Mouse (Mus musculus) midbrain, embryonic 15.5 days (tissue): ENCODE measurements around the gene Lpp. TPM values are rescaled to one million over a fixed set of nuclear protein-coding genes. Genes with fewer than 3 reads are reported as not detected.

Experiments
- ATAC-seq: fragments of 200-750 bp; cut with Nextera tagmentation; replicated peaks from 2 replicates; pipeline ENCODE4 v1.8.0; 2017; ENCODE audit warnings: moderate TSS enrichment
- H3K27ac ChIP-seq: fragments of 300-500 bp; sonication (generic); 2 replicates; pipeline ENCODE4 v1.5.1; 2015; ENCODE audit warnings: mild to moderate bottlenecking, inconsistent platforms
- H3K27me3 ChIP-seq: fragments of 300-500 bp; sonication (generic); replicated peaks from 2 replicates; pipeline ENCODE4 v1.6.1; 2015; ENCODE audit warnings: inconsistent platforms
- H3K36me3 ChIP-seq: fragments of 300-500 bp; sonication (generic); replicated peaks from 2 replicates; pipeline ENCODE4 v1.6.1; 2015; ENCODE audit warnings: inconsistent platforms
- H3K4me1 ChIP-seq: fragments of 300-500 bp; sonication (generic); 2 replicates; pipeline ENCODE4 v1.6.1; 2015; ENCODE audit warnings: inconsistent platforms
- H3K4me2 ChIP-seq: fragments of 300-500 bp; sonication (generic); 2 replicates; pipeline ENCODE4 v1.6.1; 2015; ENCODE audit warnings: inconsistent platforms, mild to moderate bottlenecking, moderate library complexity
- H3K4me3 ChIP-seq: fragments of 300-500 bp; sonication (generic); 2 replicates; pipeline ENCODE4 v1.5.1; 2015; ENCODE audit warnings: mild to moderate bottlenecking, inconsistent platforms
- H3K9ac ChIP-seq: fragments of 300-500 bp; sonication (generic); 2 replicates; pipeline ENCODE4 v1.6.1; 2015; ENCODE audit warnings: mild to moderate bottlenecking, inconsistent platforms
- H3K9me3 ChIP-seq: fragments of 300-500 bp; sonication (generic); 2 replicates; pipeline ENCODE4 v1.6.1; 2016; ENCODE audit warnings: inconsistent platforms
- WGBS: fragments of 180-500 bp; shearing (Covaris S2); methylation state at CpG from one replicate; pipeline ENCODE4 v1.1.7; 2015; ENCODE audit warnings: mixed read lengths; 5-methylcytosine and 5-hydroxymethylcytosine counted together
- polyA plus RNA-seq: library from polyadenylated mRNA; unstranded; fragments of >200 nt; fragmentation: Nextera tagmentation; extraction: Ambion mirVana; gene quantifications from 2 replicates; pipeline ENCODE4 v1.2.1, GENCODE M21; 2015

Gene Lpp
- polyA plus RNA-seq, 1 experiment from 2014 or later = 10.4 TPM

- Histone ChIP-seq H3K9ac (no peak overlapping the region), H3K4me1 (0 out of 2 replicates have a peak, but pooled peaks cover under 1% of the 10 kb centered on the region), H3K4me3 (no peak overlapping the region), H3K36me3 (no peaks in the 10 kb centered on the region), H3K9me3 (no peaks in the 10 kb centered on the region), H3K27ac (no peak overlapping the region), H3K4me2 (no peak overlapping the region), H3K27me3 (no peaks in the 10 kb centered on the region)
- no peak for ATAC-seq
- WGBS = 96% methylated on average over 6 of the region's 6 CpGs
Measured at GRCm38 (mm10) chr16:24482648-24483047, 89.3 kb downstream of the Lpp start.

DNA sequence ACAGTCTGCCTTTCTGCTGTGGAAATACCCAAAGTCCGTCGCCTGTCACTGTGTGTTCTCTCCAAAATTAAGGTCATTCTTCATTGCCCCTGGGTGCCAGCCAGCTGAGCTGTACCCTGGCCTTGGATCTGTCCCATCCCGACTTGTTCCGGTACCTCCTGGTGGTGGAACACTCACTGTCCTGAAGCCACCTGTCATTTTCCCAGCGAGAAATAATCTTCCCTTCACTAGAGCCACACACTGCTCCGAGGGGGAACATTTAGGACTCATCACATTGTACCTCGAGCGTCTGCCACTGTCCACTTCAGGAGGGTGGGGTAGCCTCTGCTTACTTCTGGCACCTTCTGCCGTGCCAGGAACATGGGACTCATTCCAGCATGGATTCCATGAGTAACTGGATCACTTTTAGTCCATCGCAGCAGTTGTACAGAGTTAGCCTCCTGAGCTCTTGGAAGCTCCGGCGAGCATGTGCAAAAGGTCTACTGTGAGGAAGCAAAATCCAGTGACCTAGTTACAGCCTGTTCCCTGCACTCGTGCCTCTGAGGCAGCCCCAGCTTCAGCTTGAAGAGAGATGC, 90.3 kb downstream of the Lpp start:
- H3K4me1 ChIP-seq = 0 out of 2 replicates have a peak, but pooled peaks cover 2% of the 10 kb centered on the region
- H3K4me2 ChIP-seq = no peak overlapping the region
- WGBS = 91% methylated on average over 13 of the region's 13 CpGs
- no peak for ATAC-seq
- H3K4me3 ChIP-seq = no peak overlapping the region
- no peak overlapping the region for H3K9ac ChIP-seq
- H3K27ac ChIP-seq = no peak overlapping the region
- no peaks in the 10 kb centered on the region for H3K36me3 ChIP-seq
- no peaks in the 10 kb centered on the region for H3K27me3 ChIP-seq
- no peaks in the 10 kb centered on the region for H3K9me3 ChIP-seq

DNA sequence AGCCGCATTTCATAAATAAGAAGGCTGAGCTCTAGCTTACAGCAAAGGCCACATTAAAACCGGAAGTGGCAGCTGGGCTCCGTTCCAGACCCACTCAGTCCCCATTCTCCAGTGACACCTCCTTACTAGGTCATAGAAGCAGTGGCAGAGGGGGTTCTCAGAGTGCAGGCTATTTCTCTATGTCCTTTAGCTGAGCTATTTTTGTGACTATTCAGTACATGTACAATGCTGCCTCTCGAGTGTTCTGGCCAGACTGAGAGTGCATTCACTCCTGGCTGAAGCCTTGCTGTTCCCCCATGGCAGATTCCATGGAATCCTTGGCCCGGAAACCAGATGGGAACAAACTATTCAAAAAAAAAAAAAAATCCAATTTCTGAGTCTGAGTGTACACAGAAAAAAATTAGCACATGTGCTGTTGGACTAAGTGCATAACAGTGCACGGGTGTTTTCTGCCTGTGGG, 94.5 kb downstream of the Lpp start:
- Histone ChIP-seq H3K4me2 (no peak overlapping the region), H3K9me3 (no peaks in the 10 kb centered on the region)

GRCm38 (mm10) chr16:24489516-24490285, 96.4 kb downstream of the Lpp start:
- no peaks in the 10 kb centered on the region for H3K36me3 ChIP-seq
- WGBS = 87% methylated on average over 8 of the region's 8 CpGs
- no peak for ATAC-seq

More for the DNA sequence above, 94.5 kb downstream of the Lpp start:
- no peak overlapping the region for H3K9ac ChIP-seq
- H3K36me3 ChIP-seq = no peaks in the 10 kb centered on the region
- 50% methylated on average over 6 of the region's 6 CpGs for WGBS
- H3K27ac ChIP-seq = no peak overlapping the region
- ATAC-seq = no peak
- no peak overlapping the region for H3K4me3 ChIP-seq
- H3K27me3 ChIP-seq = no peaks in the 10 kb centered on the region
- peaks cover 13% of the 10 kb centered on the region; the same call in 1 of the 2 replicates for H3K4me1 ChIP-seq

DNA sequence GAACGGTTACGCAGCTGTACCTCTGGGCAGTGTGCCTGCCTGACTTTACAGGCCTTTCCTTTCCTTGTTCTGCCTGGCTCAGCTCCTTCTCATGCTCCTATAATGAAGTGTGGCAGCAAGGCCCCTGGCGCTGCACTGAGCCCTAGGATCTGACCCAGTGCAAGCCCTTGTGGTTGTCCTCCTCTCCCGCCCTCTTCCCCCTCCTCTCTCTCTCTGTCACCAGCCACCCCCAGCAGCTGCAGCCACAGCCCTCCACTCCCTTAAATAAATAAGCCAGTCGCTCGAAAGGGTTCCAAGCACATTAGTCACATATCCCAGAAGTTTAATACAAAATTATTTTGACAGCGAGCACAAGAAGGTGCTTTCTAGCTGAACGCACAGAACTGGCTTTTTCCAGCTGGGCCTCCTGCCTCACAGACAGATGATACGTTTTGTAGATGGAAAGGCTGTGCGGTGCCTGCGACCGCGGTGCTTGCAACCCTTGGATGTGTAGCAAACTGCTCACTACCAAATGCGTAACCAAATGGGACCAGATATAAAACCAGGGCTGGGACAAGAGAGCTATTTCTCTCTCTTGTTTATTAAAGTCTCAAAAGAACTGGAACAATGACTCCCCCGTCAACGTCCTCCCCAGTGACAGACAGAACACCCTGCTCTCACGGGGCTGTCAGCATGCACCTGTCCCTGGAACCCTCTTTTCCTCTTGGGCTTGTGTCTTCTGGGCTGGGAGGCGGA, 97.6 kb downstream of the Lpp start:
- Histone ChIP-seq H3K4me1 (peaks cover 13% of the 10 kb centered on the region; the same call in 1 of the 2 replicates), H3K27ac (peak overlapping the region; percentile 27; the same call in 1 of the 2 replicates), H3K9ac (no peak overlapping the region), H3K4me3 (no peak overlapping the region), H3K27me3 (no peaks in the 10 kb centered on the region), H3K4me2 (no peak overlapping the region), H3K36me3 (no peaks in the 10 kb centered on the region), H3K9me3 (no peaks in the 10 kb centered on the region)
- ATAC-seq = peak; percentile 68
- WGBS = 32% methylated on average over 18 of the region's 18 CpGs

More at GRCm38 (mm10) chr16:24489516-24490285, 96.4 kb downstream of the Lpp start:
- Histone ChIP-seq H3K9me3 (no peaks in the 10 kb centered on the region), H3K27ac (no peak overlapping the region), H3K9ac (no peak overlapping the region), H3K4me2 (no peak overlapping the region), H3K4me3 (no peak overlapping the region), H3K4me1 (peaks cover 13% of the 10 kb centered on the region; the same call in 1 of the 2 replicates), H3K27me3 (no peaks in the 10 kb centered on the region)

DNA sequence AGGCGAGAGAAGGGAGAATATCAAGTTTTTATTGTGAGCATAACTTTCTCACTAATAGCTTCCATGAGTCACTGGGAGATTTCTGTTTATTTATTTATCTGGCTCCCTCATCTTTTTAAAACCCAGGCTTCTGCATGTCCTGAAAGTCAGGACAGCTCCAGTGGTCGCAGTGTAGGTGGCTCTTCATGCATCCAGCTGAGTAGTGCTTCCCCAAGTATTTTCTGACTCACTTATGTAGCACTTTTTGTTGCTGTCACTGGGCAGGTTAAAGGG, 98.1 kb downstream of the Lpp start:
- Histone ChIP-seq H3K27ac (no peak overlapping the region), H3K4me2 (no peak overlapping the region), H3K4me3 (no peak overlapping the region), H3K36me3 (no peaks in the 10 kb centered on the region), H3K4me1 (peaks cover 13% of the 10 kb centered on the region; the same call in 1 of the 2 replicates), H3K27me3 (no peaks in the 10 kb centered on the region), H3K9ac (no peak overlapping the region), H3K9me3 (no peaks in the 10 kb centered on the region)
- WGBS = 71% methylated on average over 2 of the region's 2 CpGs
- ATAC-seq = no peak

DNA sequence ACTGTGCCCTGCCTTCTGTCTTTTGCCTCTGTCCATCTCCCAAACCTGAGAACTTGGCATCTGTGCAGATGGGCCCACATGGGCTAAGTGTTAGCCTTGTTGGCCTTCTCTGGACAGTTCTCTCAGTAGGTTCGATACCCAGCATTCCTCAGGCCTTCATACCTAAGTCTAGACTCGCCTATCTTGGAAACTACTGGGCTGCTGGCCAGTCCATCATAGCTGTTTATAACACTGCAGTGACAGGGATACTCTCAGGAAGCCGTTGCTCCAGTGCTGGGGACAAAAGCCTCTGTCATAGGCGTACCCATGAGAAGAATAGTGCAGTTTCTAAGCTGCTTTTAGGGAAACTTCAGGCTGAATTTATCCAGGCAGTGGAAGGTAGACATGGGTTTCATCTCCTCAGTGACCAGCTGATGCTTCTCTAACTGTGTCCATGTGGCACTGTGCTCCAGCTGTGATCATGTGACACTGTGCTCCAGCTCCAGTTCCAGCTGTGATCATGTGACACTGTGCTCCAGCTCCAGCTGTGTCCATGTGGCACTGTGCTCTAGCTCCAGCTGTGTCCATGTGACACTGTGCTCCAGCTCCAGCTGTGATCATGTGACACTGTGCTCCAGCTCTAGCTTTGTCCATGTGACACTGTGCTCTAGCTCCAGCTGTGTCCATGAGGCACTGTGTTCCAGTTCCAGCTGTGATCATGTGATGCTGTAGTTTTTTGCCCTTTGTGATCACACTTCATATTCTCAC, 99.1 kb downstream of the Lpp start:
- Histone ChIP-seq H3K27me3 (no peaks in the 10 kb centered on the region), H3K36me3 (no peaks in the 10 kb centered on the region), H3K9ac (no peak overlapping the region), H3K4me1 (peaks cover 13% of the 10 kb centered on the region; the same call in 1 of the 2 replicates), H3K9me3 (no peaks in the 10 kb centered on the region), H3K27ac (no peak overlapping the region), H3K4me2 (no peak overlapping the region), H3K4me3 (no peak overlapping the region)
- WGBS = 73% methylated on average over 4 of the region's 4 CpGs
- no peak for ATAC-seq

GRCm38 (mm10) chr16:24494531-24494930, 101.2 kb downstream of the Lpp start:
- Histone ChIP-seq H3K27ac (no peak overlapping the region), H3K9ac (no peak overlapping the region), H3K36me3 (no peaks in the 10 kb centered on the region), H3K4me2 (no peak overlapping the region), H3K4me1 (peaks cover 11% of the 10 kb centered on the region; the same call in 1 of the 2 replicates), H3K27me3 (no peaks in the 10 kb centered on the region), H3K4me3 (no peak overlapping the region), H3K9me3 (no peaks in the 10 kb centered on the region)
- ATAC-seq = no peak
- WGBS = 66% methylated on average over 6 of the region's 6 CpGs

- Histone ChIP-seq H3K4me1 (peaks cover 8% of the 10 kb centered on the region; the same call in 1 of the 2 replicates), H3K27me3 (no peaks in the 10 kb centered on the region), H3K4me2 (no peak overlapping the region), H3K9ac (no peak overlapping the region), H3K36me3 (no peaks in the 10 kb centered on the region), H3K27ac (no peak overlapping the region), H3K4me3 (no peak overlapping the region), H3K9me3 (no peaks in the 10 kb centered on the region)
- 87% methylated on average over 4 of the region's 4 CpGs for WGBS
- ATAC-seq = no peak
Measured at GRCm38 (mm10) chr16:24495461-24495860, 102.2 kb downstream of the Lpp start.

DNA sequence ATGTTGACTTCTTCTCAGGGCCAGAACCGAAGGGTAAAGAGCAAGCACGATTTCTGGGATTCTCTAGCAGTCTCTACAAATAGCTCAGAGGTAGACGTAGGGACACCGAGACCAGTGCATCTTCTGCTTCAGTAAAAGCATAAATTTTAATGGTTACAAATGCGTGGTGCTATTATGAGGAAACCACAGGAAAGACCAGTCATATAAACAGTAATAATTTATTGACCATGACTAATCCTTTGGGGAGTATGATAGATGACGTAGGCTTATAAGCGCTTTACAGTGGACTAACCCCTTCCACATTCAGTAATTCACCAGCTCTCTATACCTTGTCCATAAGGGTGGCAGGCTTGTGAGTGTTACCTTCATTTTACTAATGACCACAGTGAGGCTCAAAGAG, 103.3 kb downstream of the Lpp start:
- Histone ChIP-seq H3K9ac (no peak overlapping the region), H3K4me1 (no peaks in the 10 kb centered on the region), H3K9me3 (no peaks in the 10 kb centered on the region), H3K27me3 (no peaks in the 10 kb centered on the region), H3K27ac (no peak overlapping the region), H3K36me3 (no peaks in the 10 kb centered on the region), H3K4me3 (no peak overlapping the region), H3K4me2 (no peak overlapping the region)
- ATAC-seq = no peak
- WGBS = 92% methylated on average over 7 of the region's 7 CpGs

GRCm38 (mm10) chr16:24497413-24497812, 104.1 kb downstream of the Lpp start:
- no peaks in the 10 kb centered on the region for H3K36me3 ChIP-seq
- H3K9me3 ChIP-seq = no peaks in the 10 kb centered on the region
- no peak overlapping the region for H3K9ac ChIP-seq
- no peaks in the 10 kb centered on the region for H3K27me3 ChIP-seq
- no peak for ATAC-seq
- 90% methylated on average over 2 of the region's 2 CpGs for WGBS
- no peak overlapping the region for H3K4me3 ChIP-seq
- no peak overlapping the region for H3K4me2 ChIP-seq
- H3K4me1 ChIP-seq = no peaks in the 10 kb centered on the region
- no peak overlapping the region for H3K27ac ChIP-seq
